Mouse (Mus musculus) forebrain, embryonic 10.5 days (tissue): ENCODE results near the gene Sik2. TPM values are rescaled to one million over a fixed set of nuclear protein-coding genes. Genes with fewer than 3 reads are reported as not detected.

Experiments
- DNase-seq: peaks from one replicate; pipeline ENCODE4 v3.0.0-alpha.2; 2017; ENCODE audit warnings: low spot score; ENCODE audit errors: extremely low spot score
- H3K27ac ChIP-seq: fragments of 300-500 bp; sonication (generic); 2 replicates; pipeline ENCODE4 v1.5.1; 2016; ENCODE audit warnings: mild to moderate bottlenecking
- H3K27me3 ChIP-seq: fragments of 300-500 bp; sonication (generic); 2 replicates; pipeline ENCODE4 v1.6.1; 2016; ENCODE audit warnings: mild to moderate bottlenecking; ENCODE audit not compliant: poor library complexity, severe bottlenecking
- H3K36me3 ChIP-seq: fragments of 300-500 bp; sonication (generic); replicated peaks from 2 replicates; pipeline ENCODE4 v1.6.1; 2016; ENCODE audit warnings: mild to moderate bottlenecking, moderate library complexity
- H3K4me1 ChIP-seq: fragments of 300-500 bp; sonication (generic); 2 replicates; pipeline ENCODE4 v1.6.1; 2016
- H3K4me3 ChIP-seq: fragments of 300-500 bp; sonication (generic); 2 replicates; pipeline ENCODE4 v1.5.1; 2016; ENCODE audit warnings: mild to moderate bottlenecking, moderate library complexity
- H3K9me3 ChIP-seq: fragments of 300-500 bp; sonication (generic); 2 replicates; pipeline ENCODE4 v1.6.1; 2016; ENCODE audit warnings: mild to moderate bottlenecking, moderate library complexity
- WGBS: fragments of 180-500 bp; shearing (Covaris S2); methylation state at CpG from one replicate; pipeline ENCODE4 v1.1.7; 2016; 5-methylcytosine and 5-hydroxymethylcytosine counted together
- polyA plus RNA-seq: library from polyadenylated mRNA; unstranded; fragments of >200 nt; fragmentation: Nextera tagmentation; extraction: Ambion mirVana; gene quantifications from 2 replicates; pipeline ENCODE4 v1.2.1, GENCODE M21; 2016

Sik2 gene
- polyA plus RNA-seq, 1 experiment from 2014 or later: 19.2 TPM

- H3K27me3 ChIP-seq: no peaks in the 10 kb centered on the region
- H3K27ac ChIP-seq: no peak overlapping the region
- H3K36me3 ChIP-seq: peaks cover 9% of the 10 kb centered on the region
- no peaks in the 10 kb centered on the region for H3K4me1 ChIP-seq
- no peaks in the 10 kb centered on the region for H3K9me3 ChIP-seq
- DNase-seq: no peak
- H3K4me3 ChIP-seq: no peak overlapping the region
Observed at GRCm38 (mm10) chr9:50924454-50924853, 84.4 kb downstream of the Sik2 start.

GRCm38 (mm10) chr9:50922363-50923153 is 86.3 kb downstream of the Sik2 start:
- H3K27ac ChIP-seq: no peak overlapping the region
- H3K4me3 ChIP-seq: no peak overlapping the region
- no peaks in the 10 kb centered on the region for H3K4me1 ChIP-seq
- DNase-seq: no peak
- H3K36me3 ChIP-seq: peaks cover under 1% of the 10 kb centered on the region
- H3K27me3 ChIP-seq: no peaks in the 10 kb centered on the region
- H3K9me3 ChIP-seq: no peaks in the 10 kb centered on the region
- WGBS: 86% methylated on average over 5 of the region's 5 CpGs

GRCm38 (mm10) chr9:50920933-50921895 is 87.7 kb downstream of the Sik2 start:
- Histone ChIP-seq H3K27me3 (no peaks in the 10 kb centered on the region), H3K36me3 (no peaks in the 10 kb centered on the region), H3K4me3 (no peak overlapping the region), H3K27ac (no peak overlapping the region), H3K9me3 (no peaks in the 10 kb centered on the region), H3K4me1 (no peaks in the 10 kb centered on the region)
- WGBS: 91% methylated on average over 3 of the region's 3 CpGs
- no peak for DNase-seq

DNA sequence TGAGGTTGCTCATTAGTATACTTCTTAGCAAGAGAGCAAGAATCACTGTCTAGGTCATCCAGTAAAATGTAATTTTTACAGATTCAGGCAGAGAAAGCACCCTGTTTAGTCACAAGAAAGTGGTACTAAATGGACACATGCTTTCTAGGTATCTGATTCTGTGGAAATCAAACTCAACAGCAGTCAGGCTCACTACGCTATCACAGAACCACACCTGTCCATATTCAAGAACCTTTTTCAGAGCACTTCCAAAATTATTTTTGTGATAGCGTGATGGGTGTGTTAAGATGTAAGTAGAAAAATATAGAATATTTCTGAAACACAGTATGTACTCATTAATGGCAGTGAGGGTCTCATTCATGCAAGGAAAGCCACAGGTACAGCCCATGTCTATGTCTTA is 89.3 kb downstream of the Sik2 start:
- Histone ChIP-seq H3K9me3 (no peaks in the 10 kb centered on the region), H3K4me3 (no peak overlapping the region), H3K4me1 (no peaks in the 10 kb centered on the region), H3K27ac (no peak overlapping the region), H3K36me3 (no peaks in the 10 kb centered on the region), H3K27me3 (no peaks in the 10 kb centered on the region)
- WGBS: 95% methylated on average over 2 of the region's 2 CpGs
- DNase-seq: no peak

DNA sequence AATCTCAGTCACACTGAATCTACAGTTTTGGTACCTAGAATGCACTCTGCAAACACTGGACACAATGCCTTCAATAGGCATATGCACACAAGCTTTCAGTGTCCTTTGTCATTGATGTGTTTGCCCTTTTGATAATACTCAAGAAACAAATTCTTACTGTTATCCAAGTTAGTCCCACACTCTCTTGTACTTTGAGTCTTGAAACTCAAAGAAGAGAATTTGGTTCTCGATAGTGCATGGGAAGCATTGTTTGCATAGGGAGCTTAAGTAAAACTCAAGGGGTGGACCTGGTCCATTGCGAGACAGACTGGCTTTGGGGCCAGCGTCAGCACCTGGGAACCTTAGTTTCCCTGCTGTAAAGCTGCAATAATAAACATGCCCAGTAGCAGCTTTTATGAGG is 90.7 kb downstream of the Sik2 start:
- 91% methylated on average over 3 of the region's 3 CpGs for WGBS
- Histone ChIP-seq H3K27ac (no peak overlapping the region), H3K9me3 (no peaks in the 10 kb centered on the region), H3K27me3 (no peaks in the 10 kb centered on the region), H3K4me3 (no peak overlapping the region), H3K36me3 (peaks cover 6% of the 10 kb centered on the region; the same call in 1 of the 2 replicates), H3K4me1 (no peaks in the 10 kb centered on the region)
- DNase-seq: no peak

GRCm38 (mm10) chr9:50911861-50912515 is 96.9 kb downstream of the Sik2 start:
- DNase-seq: no peak
- Histone ChIP-seq H3K9me3 (no peaks in the 10 kb centered on the region), H3K27ac (no peak overlapping the region), H3K36me3 (peaks cover 28% of the 10 kb centered on the region), H3K4me3 (no peak overlapping the region), H3K4me1 (no peaks in the 10 kb centered on the region), H3K27me3 (no peaks in the 10 kb centered on the region)
- WGBS: 95% methylated on average over 7 of the region's 7 CpGs

DNA sequence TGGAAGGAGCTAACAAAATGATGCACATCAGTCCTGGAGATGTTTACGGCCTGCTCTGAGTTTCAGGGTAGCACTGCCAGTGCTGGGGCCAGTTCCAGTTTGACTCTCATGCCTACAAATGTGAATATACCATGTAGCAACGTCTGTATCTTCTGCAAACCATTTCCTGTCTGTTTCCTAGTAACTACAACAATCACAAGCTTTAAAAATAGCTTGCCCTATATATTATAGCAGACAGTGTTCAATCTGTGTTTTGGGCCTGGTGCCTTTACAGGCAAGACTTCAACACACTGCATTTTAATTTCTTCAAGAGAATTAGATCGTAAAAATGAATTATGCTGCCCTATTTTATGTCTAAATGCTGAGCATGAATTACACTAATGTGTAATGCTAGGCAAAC is 103.6 kb downstream of the Sik2 start:
- Histone ChIP-seq H3K4me1 (no peaks in the 10 kb centered on the region; the same call in 1 of the 2 replicates), H3K27me3 (no peaks in the 10 kb centered on the region), H3K36me3 (peaks cover 5% of the 10 kb centered on the region; the same call in 1 of the 2 replicates), H3K4me3 (no peak overlapping the region), H3K27ac (no peak overlapping the region), H3K9me3 (no peaks in the 10 kb centered on the region)
- DNase-seq: no peak
- WGBS: 90% methylated on average over 3 of the region's 3 CpGs

GRCm38 (mm10) chr9:50904196-50904847 is 104.6 kb downstream of the Sik2 start:
- no peaks in the 10 kb centered on the region for H3K9me3 ChIP-seq
- DNase-seq: no peak
- peaks cover 8% of the 10 kb centered on the region for H3K36me3 ChIP-seq
- H3K4me1 ChIP-seq: no peaks in the 10 kb centered on the region; the same call in 1 of the 2 replicates
- no peak overlapping the region for H3K27ac ChIP-seq
- 76% methylated on average over 6 of the region's 6 CpGs for WGBS
- no peak overlapping the region for H3K4me3 ChIP-seq
- H3K27me3 ChIP-seq: no peaks in the 10 kb centered on the region

DNA sequence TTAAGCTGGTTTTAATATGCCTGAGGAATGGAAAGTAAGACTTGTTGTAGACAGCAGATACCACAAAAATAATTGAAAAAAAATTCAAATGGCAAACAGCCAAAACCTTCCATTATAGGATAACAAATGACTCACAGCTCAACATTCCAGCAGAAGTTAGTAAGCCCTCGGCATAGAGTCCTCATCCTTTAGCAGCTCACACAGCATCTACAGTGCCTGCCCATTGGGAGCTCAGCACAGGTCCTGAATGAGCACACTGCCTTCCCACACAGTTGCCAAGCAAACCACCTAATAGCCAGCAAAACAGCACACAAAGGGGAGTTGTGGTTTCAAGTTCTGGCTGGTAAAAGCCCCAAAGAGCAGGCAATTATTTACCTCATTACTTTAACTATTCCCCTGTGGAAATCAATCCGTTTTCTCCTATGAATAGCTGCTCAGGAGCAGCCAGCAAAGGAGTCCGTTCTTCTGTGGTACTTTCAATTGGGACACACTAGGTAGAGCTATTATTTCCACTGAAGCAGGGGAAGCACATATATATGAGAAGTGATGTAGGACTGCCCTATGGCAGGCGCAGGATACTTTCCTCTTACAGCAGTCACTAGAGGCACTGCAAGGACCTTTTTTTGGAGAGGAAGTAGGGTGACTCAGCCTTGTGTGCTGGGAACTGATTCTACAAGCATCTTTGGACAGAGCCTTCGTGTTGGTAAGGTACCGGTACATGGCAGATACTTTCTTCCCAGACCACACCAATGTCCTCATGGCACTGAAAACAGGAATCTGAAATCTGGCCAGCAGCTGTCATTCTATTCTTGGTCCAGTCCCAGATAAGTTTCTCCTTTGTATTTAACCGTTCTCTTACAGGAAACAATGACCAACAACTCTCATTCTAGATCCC is 108.6 kb downstream of the Sik2 start:
- DNase-seq: no peak
- H3K27me3 ChIP-seq: no peaks in the 10 kb centered on the region
- no peak overlapping the region for H3K27ac ChIP-seq
- no peaks in the 10 kb centered on the region for H3K9me3 ChIP-seq
- H3K4me3 ChIP-seq: no peak overlapping the region
- 86% methylated on average over 7 of the region's 7 CpGs for WGBS
- no peaks in the 10 kb centered on the region; the same call in 1 of the 2 replicates for H3K4me1 ChIP-seq
- peaks cover 43% of the 10 kb centered on the region for H3K36me3 ChIP-seq

- H3K9me3 ChIP-seq: no peaks in the 10 kb centered on the region
- no peaks in the 10 kb centered on the region for H3K27me3 ChIP-seq
- no peak overlapping the region for H3K27ac ChIP-seq
- no peak overlapping the region for H3K4me3 ChIP-seq
- H3K36me3 ChIP-seq: peaks cover 82% of the 10 kb centered on the region
- peaks cover 5% of the 10 kb centered on the region; the same call in 1 of the 2 replicates for H3K4me1 ChIP-seq
- WGBS: 90% methylated on average over 4 of the region's 4 CpGs
- DNase-seq: no peak
Observed at GRCm38 (mm10) chr9:50893665-50894064, 115.2 kb downstream of the Sik2 start.

DNA sequence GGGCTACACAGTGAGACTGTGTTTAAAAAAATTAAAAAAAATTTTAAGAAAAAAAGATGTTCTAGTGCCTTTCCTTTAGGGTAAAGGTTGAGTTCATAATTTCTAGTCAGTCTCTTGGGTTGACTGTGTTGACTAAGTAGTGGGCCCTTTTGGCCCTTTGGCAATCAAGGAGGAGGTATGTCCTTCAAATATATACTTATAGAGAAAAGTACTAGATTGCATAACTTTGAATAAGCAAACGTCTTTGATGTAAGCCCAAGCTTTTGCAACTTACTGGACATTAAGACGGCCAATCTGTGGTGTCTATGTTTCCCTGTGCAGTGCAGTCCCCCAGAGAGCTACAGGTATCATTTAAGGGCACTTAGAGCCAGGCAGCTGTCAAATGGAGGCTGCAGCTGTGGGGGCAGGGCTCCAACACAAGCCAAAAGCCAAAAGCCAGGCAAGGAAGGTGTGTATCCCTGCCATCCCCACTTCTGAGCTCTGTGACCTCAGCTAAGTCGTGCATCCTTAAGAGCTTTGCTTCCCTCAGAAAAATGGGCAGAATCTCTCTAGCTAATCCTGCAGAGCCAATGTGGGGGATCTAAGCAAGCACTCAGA is 118.3 kb downstream of the Sik2 start:
- Histone ChIP-seq H3K36me3 (peaks cover 66% of the 10 kb centered on the region), H3K4me1 (peaks cover 23% of the 10 kb centered on the region), H3K9me3 (no peaks in the 10 kb centered on the region), H3K27ac (no peak overlapping the region), H3K4me3 (no peak overlapping the region), H3K27me3 (no peaks in the 10 kb centered on the region)
- 85% methylated on average over 3 of the region's 3 CpGs for WGBS
- DNase-seq: no peak
